Comparison of ENCODE assay signal across 25 mouse cellular contexts in genomic region chr17:78792122-78792521, GRCm38 (mm10). TPM values are rescaled to one million over a fixed set of nuclear protein-coding genes. Genes with fewer than 3 reads are reported as not detected.
DNase-seq lines count a peak whose midpoint lies in the region; ATAC-seq and TF ChIP-seq lines count a peak whose summit lies in the region.
"Had no signal": no experiment of that assay in that cellular context is flagged by ENCODE, and none has a peak within 500 bp of the region (broad histone marks: within the 10 kb centered on the region; RNA-seq: fewer than 3 reads in every experiment).

No protein-coding gene starts in this region.

- DNase-seq in heart, postnatal 36 days: no peak
- peak; percentile 51 for DNase-seq in kidney, adult 2 months
- no peak for DNase-seq in kidney, postnatal 25 days
- no peak for DNase-seq in adrenal gland, postnatal 4 days (ENCODE audit: low spot score in 2 of 2)
- DNase-seq: adrenal gland, postnatal 14 days; cerebellum, postnatal 10 days; gastrocnemius, postnatal 25 days; layer of hippocampus, adult 9-11 months; lung, adult 18-20 months; lung, postnatal 14 days; thymus, adult 2 months; thymus, postnatal 4 days had no signal

- no peak overlapping the region for H3K4me2 ChIP-seq in heart, embryonic 12.5 days
- H3K4me2 ChIP-seq in heart, embryonic 16.5 days (ENCODE audit: low read depth, low read length): peak overlapping the region; percentile 29
- H3K4me2 ChIP-seq: kidney, embryonic 15.5 days; limb, embryonic 13.5 days; liver, embryonic 12.5 days; midbrain, embryonic 13.5 days; stomach, embryonic 15.5 days had no signal

- no peaks in the 10 kb centered on the region for H3K9me3 ChIP-seq in heart, embryonic 12.5 days (replicated peaks)
- no peaks in the 10 kb centered on the region for H3K9me3 ChIP-seq in heart, embryonic 16.5 days (replicated peaks; ENCODE audit: control insufficient read depth, low read length)
- H3K9me3 ChIP-seq: embryonic facial prominence, embryonic 10.5 days; forebrain, embryonic 10.5 days; hindbrain, embryonic 10.5 days; kidney, embryonic 15.5 days; limb, embryonic 13.5 days; liver, embryonic 12.5 days; megakaryocyte, embryonic 14.5 days; midbrain, embryonic 13.5 days; stomach, embryonic 15.5 days had no signal

- H3K36me3 ChIP-seq in heart, embryonic 12.5 days: peaks cover 34% of the 10 kb centered on the region
- peaks cover 4% of the 10 kb centered on the region; the same call in 1 of the 2 replicates for H3K36me3 ChIP-seq in kidney, adult 2 months (ENCODE audit: control insufficient read depth, insufficient read depth, low read length)
- peaks cover 17% of the 10 kb centered on the region for H3K36me3 ChIP-seq in heart, embryonic 16.5 days (ENCODE audit: control insufficient read depth, insufficient read depth)

- no peak overlapping the region for H3K4me3 ChIP-seq in heart, embryonic 12.5 days
- H3K4me3 ChIP-seq in kidney, adult 2 months (ENCODE audit: insufficient read depth, low read depth, low read length): no peak overlapping the region
- no peak overlapping the region for H3K4me3 ChIP-seq in brown adipose tissue, adult 24 weeks (ENCODE audit: insufficient read depth, low read depth, low read length)
- H3K4me3 ChIP-seq in heart, embryonic 16.5 days (ENCODE audit: low read length): no peak overlapping the region
- H3K4me3 ChIP-seq: embryonic facial prominence, embryonic 10.5 days; forebrain, embryonic 10.5 days; hindbrain, embryonic 10.5 days; kidney, embryonic 15.5 days; limb, embryonic 13.5 days; liver, embryonic 12.5 days; megakaryocyte, embryonic 14.5 days; midbrain, embryonic 13.5 days; stomach, embryonic 15.5 days had no signal

- H3K27ac ChIP-seq in heart, embryonic 12.5 days (ENCODE audit: poor library complexity, severe bottlenecking): peak overlapping the region; percentile 97
- 0 out of 2 replicates have a peak overlapping the region, but pooled peaks have one; percentile 77 for H3K27ac ChIP-seq in kidney, adult 2 months (ENCODE audit: insufficient read depth, low read depth, low read length)
- peak overlapping the region; percentile 16 for H3K27ac ChIP-seq in brown adipose tissue, adult 24 weeks (replicated peaks; ENCODE audit: low read depth, low read length)
- H3K27ac ChIP-seq in heart, embryonic 16.5 days (ENCODE audit: low read length): peak overlapping the region; percentile 98
- H3K27ac ChIP-seq: embryonic facial prominence, embryonic 10.5 days; forebrain, embryonic 10.5 days; hindbrain, embryonic 10.5 days; kidney, embryonic 15.5 days; limb, embryonic 13.5 days; liver, embryonic 12.5 days; midbrain, embryonic 13.5 days; stomach, embryonic 15.5 days had no signal

- 71% methylated on average over 3 of the region's 3 CpGs for WGBS in heart, embryonic 12.5 days
- 61% methylated on average over 3 of the region's 3 CpGs for WGBS in kidney, adult 2 months
- WGBS in heart, embryonic 16.5 days: 67% methylated on average over 3 of the region's 3 CpGs

- H3K9ac ChIP-seq in heart, embryonic 12.5 days: no peak overlapping the region
- peak overlapping the region; percentile 60 for H3K9ac ChIP-seq in heart, embryonic 16.5 days (ENCODE audit: low read length)
- H3K9ac ChIP-seq: kidney, embryonic 15.5 days; limb, embryonic 13.5 days; liver, embryonic 12.5 days; midbrain, embryonic 13.5 days; stomach, embryonic 15.5 days had no signal

- H3K4me1 ChIP-seq in heart, embryonic 12.5 days (replicated peaks): peaks cover 28% of the 10 kb centered on the region
- peaks cover 6% of the 10 kb centered on the region for H3K4me1 ChIP-seq in kidney, adult 2 months (ENCODE audit: control insufficient read depth, insufficient read depth, low read length)
- H3K4me1 ChIP-seq in brown adipose tissue, adult 24 weeks (ENCODE audit: control insufficient read depth, insufficient read depth, insufficient read length, low read length): no peaks in the 10 kb centered on the region
- peaks cover 13% of the 10 kb centered on the region for H3K4me1 ChIP-seq in heart, embryonic 16.5 days (ENCODE audit: control insufficient read depth, insufficient read depth, low read length)
- H3K4me1 ChIP-seq: embryonic facial prominence, embryonic 10.5 days; forebrain, embryonic 10.5 days; hindbrain, embryonic 10.5 days; kidney, embryonic 15.5 days; limb, embryonic 13.5 days; midbrain, embryonic 13.5 days; stomach, embryonic 15.5 days had no signal

- no peak for TF ChIP-seq CTCF in kidney, adult 2 months (conservative IDR thresholded peaks at IDR 0.05; ENCODE audit: insufficient read depth, insufficient read length, low read depth, low read length)

- no peak for ATAC-seq in heart, embryonic 12.5 days (ENCODE audit: insufficient number of reproducible peaks, low FRiP score)
- ATAC-seq in heart, embryonic 16.5 days (replicated peaks; ENCODE audit: extremely low read depth, insufficient read depth, low FRiP score): no peak
- ATAC-seq: forebrain, embryonic 16.5 days; liver, embryonic 12.5 days; midbrain, embryonic 13.5 days had no signal

- intact Hi-C loops in heart, postnatal 36 days (cut with DNase I): no loop called here

- no peaks in the 10 kb centered on the region for H3K27me3 ChIP-seq in heart, embryonic 12.5 days (replicated peaks)
- H3K27me3 ChIP-seq in kidney, adult 2 months (replicated peaks; ENCODE audit: control insufficient read depth, insufficient read depth, low read length): no peaks in the 10 kb centered on the region
- H3K27me3 ChIP-seq in heart, embryonic 16.5 days (ENCODE audit: control insufficient read depth, insufficient read depth, low read length): no peaks in the 10 kb centered on the region
- H3K27me3 ChIP-seq: kidney, embryonic 15.5 days; limb, embryonic 13.5 days; liver, embryonic 12.5 days; megakaryocyte, embryonic 14.5 days; midbrain, embryonic 13.5 days; stomach, embryonic 15.5 days had no signal

- TF ChIP-seq POLR2A in kidney, adult 2 months (IDR thresholded peaks at IDR 0.05; ENCODE audit: low read depth, low read length): no peak

RNA-seq across cellular contexts. Expression of gene Heatr5b, which starts 43.0 kb away (rescaled TPM):
- 23.8 and 25.1 TPM in 2 replicates for polyA plus RNA-seq in heart, embryonic 12.5 days (2016; fragmentation: Nextera tagmentation; extraction: Ambion mirVana)
- 10 to 100 TPM; 42.5 to 44.8 TPM for total RNA-seq in heart, postnatal 36 days (2021)
- polyA plus RNA-seq in kidney, adult 2 months (2012; rRNA removed): 22.2 and 22.6 TPM in 2 replicates
- 24.7 and 32.8 TPM in 2 replicates for polyA plus RNA-seq in brown adipose tissue, adult 24 weeks (2012; ENCODE audit: insufficient read depth, insufficient read length, missing spikeins)
- polyA plus RNA-seq in heart, embryonic 16.5 days (2015; fragmentation: Nextera tagmentation; extraction: Ambion mirVana): 24.7 and 28.7 TPM in 2 replicates
- 10 to 100 TPM; 21.4 to 25.3 TPM for total RNA-seq in adrenal gland, postnatal 4 days (2021)

RNA-seq across cellular contexts. Expression of gene Gpatch11, which starts 43.2 kb away (rescaled TPM):
- polyA plus RNA-seq in heart, embryonic 12.5 days (2016; fragmentation: Nextera tagmentation; extraction: Ambion mirVana): 38.4 TPM in 2 replicates
- 10 to 100 TPM; 28.4 to 28.5 TPM for total RNA-seq in heart, postnatal 36 days (2021)
- polyA plus RNA-seq in kidney, adult 2 months (2012; rRNA removed): 8.5 TPM in 2 replicates
- polyA plus RNA-seq in brown adipose tissue, adult 24 weeks (2012; ENCODE audit: insufficient read depth, insufficient read length, missing spikeins): 39.0 and 60.0 TPM in 2 replicates
- 38.5 and 43.7 TPM in 2 replicates for polyA plus RNA-seq in heart, embryonic 16.5 days (2015; fragmentation: Nextera tagmentation; extraction: Ambion mirVana)
- total RNA-seq in adrenal gland, postnatal 4 days (2021): 10 to 100 TPM; 24.8 to 26.2 TPM

RNA-seq across cellular contexts. Expression of gene Strn, which starts 55.1 kb away (rescaled TPM):
- 19.3 and 20.6 TPM in 2 replicates for polyA plus RNA-seq in heart, embryonic 12.5 days (2016; fragmentation: Nextera tagmentation; extraction: Ambion mirVana)
- total RNA-seq in heart, postnatal 36 days (2021): 10 to 100 TPM; 22.1 to 27.9 TPM
- polyA plus RNA-seq in kidney, adult 2 months (2012; rRNA removed): 6.4 and 6.5 TPM in 2 replicates
- polyA plus RNA-seq in brown adipose tissue, adult 24 weeks (2012; ENCODE audit: insufficient read depth, insufficient read length, missing spikeins): 6.4 and 7.8 TPM in 2 replicates
- polyA plus RNA-seq in heart, embryonic 16.5 days (2015; fragmentation: Nextera tagmentation; extraction: Ambion mirVana): 12.4 and 12.7 TPM in 2 replicates
- total RNA-seq in adrenal gland, postnatal 4 days (2021): 10 to 100 TPM; 32.3 to 33.2 TPM

Comparison
In these comparisons a context has a peak if more than half of its experiments do, and no peak if none do; other contexts are left out.
1. H3K27ac ChIP-seq: peak in every context shown above with its lines; median percentile 98 in heart, embryonic 16.5 days; 97 in heart, embryonic 12.5 days; 77 in kidney, adult 2 months; 16 in brown adipose tissue, adult 24 weeks.